Mouse (Mus musculus) brain, embryonic 18.5 days (tissue): ENCODE results near the gene Vmn2r106.

Experiments used
- DNase-seq: peaks from one replicate; pipeline ENCODE4 v3.0.0-alpha.2; 2012; ENCODE audit warnings: low read depth, low spot score

The Vmn2r106 gene

GRCm38 (mm10) chr17:20285453-20285852, at the start of gene Vmn2r106:
Gene Vmn2r106 (minus strand): TSS chr17:20285553.
- no peak for DNase-seq

- no peak for DNase-seq
Measured at GRCm38 (mm10) chr17:20305790-20306189, 20.4 kb upstream of the Vmn2r106 start.

GRCm38 (mm10) chr17:20286906-20287305, 1.6 kb upstream of the Vmn2r106 start:
- no peak for DNase-seq

GRCm38 (mm10) chr17:20255522-20255921, 29.8 kb downstream of the Vmn2r106 start:
- DNase-seq, result no peak

- no peak for DNase-seq
Measured at GRCm38 (mm10) chr17:20234952-20235351, 50.4 kb downstream of the Vmn2r106 start, which contains the start of gene Vmn2r105. Gene Vmn2r105 (minus strand): TSS chr17:20235052.
